In genomic region chr2:181520936-181521227, GRCm38 (mm10) we compare ENCODE assay signal across 8 mouse cellular contexts. TPM values are rescaled to one million over a fixed set of nuclear protein-coding genes. Genes with fewer than 3 reads are reported as not detected.
A peak's percentile ranks its signal among the peaks of the same experiment; 100 is the strongest.
DNase-seq lines count a peak whose midpoint lies in the region; ATAC-seq lines count a peak whose summit lies in the region.

No protein-coding gene starts in this region.

- peak overlapping the region; percentile 90 for H3K4me3 ChIP-seq in kidney, embryonic 15.5 days (replicated peaks)
- H3K4me3 ChIP-seq in brown adipose tissue, adult 24 weeks (ENCODE audit: insufficient read depth, low read depth, low read length) = peak overlapping the region; percentile 88
- H3K4me3 ChIP-seq in hindbrain, embryonic 15.5 days = peak overlapping the region; percentile 92
- peak overlapping the region; percentile 98 for H3K4me3 ChIP-seq in midbrain, embryonic 15.5 days

- H3K27ac ChIP-seq in kidney, embryonic 15.5 days = peak overlapping the region; percentile 99
- peak overlapping the region; percentile 87 for H3K27ac ChIP-seq in brown adipose tissue, adult 24 weeks (replicated peaks; ENCODE audit: low read depth, low read length)
- peak overlapping the region; percentile 97 for H3K27ac ChIP-seq in hindbrain, embryonic 15.5 days (replicated peaks)
- H3K27ac ChIP-seq in midbrain, embryonic 15.5 days = peak overlapping the region; percentile 99

- H3K36me3 ChIP-seq in kidney, embryonic 15.5 days = peaks cover 26% of the 10 kb centered on the region
- H3K36me3 ChIP-seq in hindbrain, embryonic 15.5 days = peaks cover 15% of the 10 kb centered on the region
- peaks cover 15% of the 10 kb centered on the region for H3K36me3 ChIP-seq in midbrain, embryonic 15.5 days (replicated peaks)

- peak overlapping the region; percentile 95 for H3K9ac ChIP-seq in kidney, embryonic 15.5 days
- H3K9ac ChIP-seq in hindbrain, embryonic 15.5 days = peak overlapping the region; percentile 92
- H3K9ac ChIP-seq in midbrain, embryonic 15.5 days = peak overlapping the region; percentile 95

- no peaks in the 10 kb centered on the region for H3K9me3 ChIP-seq in kidney, embryonic 15.5 days (replicated peaks)
- H3K9me3 ChIP-seq in hindbrain, embryonic 15.5 days = no peaks in the 10 kb centered on the region
- H3K9me3 ChIP-seq in midbrain, embryonic 15.5 days = no peaks in the 10 kb centered on the region

- intact Hi-C loops in left cerebral cortex, postnatal 14 days (cut with DNase I) = loop anchor here (5.0 kb wide), 1 partner anchor 61 kb away; the partner anchor contains the start of gene Uckl1

- H3K4me2 ChIP-seq in kidney, embryonic 15.5 days = peak overlapping the region; percentile 66
- peak overlapping the region; percentile 77 for H3K4me2 ChIP-seq in hindbrain, embryonic 15.5 days
- H3K4me2 ChIP-seq in midbrain, embryonic 15.5 days = peak overlapping the region; percentile 64

- H3K27me3 ChIP-seq in kidney, embryonic 15.5 days = no peaks in the 10 kb centered on the region
- H3K27me3 ChIP-seq in hindbrain, embryonic 15.5 days = no peaks in the 10 kb centered on the region
- H3K27me3 ChIP-seq in midbrain, embryonic 15.5 days (replicated peaks) = no peaks in the 10 kb centered on the region

- WGBS in kidney, embryonic 15.5 days = 0% methylated on average over 17 of the region's 17 CpGs
- under 1% methylated on average over 17 of the region's 17 CpGs for WGBS in hindbrain, embryonic 15.5 days
- under 1% methylated on average over 17 of the region's 17 CpGs for WGBS in midbrain, embryonic 15.5 days

- ATAC-seq in kidney, embryonic 15.5 days (replicated peaks; ENCODE audit: low FRiP score) = no peak
- ATAC-seq in hindbrain, embryonic 15.5 days (ENCODE audit: low FRiP score, low read depth) = no peak
- ATAC-seq in midbrain, embryonic 15.5 days (replicated peaks) = no peak

- no peak for DNase-seq in kidney, adult 18-20 months
- no peak for DNase-seq in left cerebral cortex, postnatal 14 days (ENCODE audit: low spot score in 2 of 2)
- no peak for DNase-seq in spleen, adult 18-20 months
- no peak for DNase-seq in urinary bladder, adult 2 months (ENCODE audit: low spot score)

- peaks cover 26% of the 10 kb centered on the region for H3K4me1 ChIP-seq in kidney, embryonic 15.5 days
- peaks cover 5% of the 10 kb centered on the region; the same call in 1 of the 2 replicates for H3K4me1 ChIP-seq in brown adipose tissue, adult 24 weeks (ENCODE audit: control insufficient read depth, insufficient read depth, insufficient read length, low read length)
- peaks cover 39% of the 10 kb centered on the region for H3K4me1 ChIP-seq in hindbrain, embryonic 15.5 days (replicated peaks)
- peaks cover 42% of the 10 kb centered on the region for H3K4me1 ChIP-seq in midbrain, embryonic 15.5 days

RNA-seq across cellular contexts. Expression of gene Dnajc5, which starts 0.6 kb away (rescaled TPM):
- polyA plus RNA-seq in kidney, embryonic 15.5 days (2015; fragmentation: Nextera tagmentation; extraction: Ambion mirVana) = 84.4 and 88.6 TPM in 2 replicates
- polyA plus RNA-seq in brown adipose tissue, adult 24 weeks (2012; ENCODE audit: insufficient read depth, insufficient read length, missing spikeins) = 30.8 and 38.6 TPM in 2 replicates
- 258 and 267 TPM in 2 replicates for polyA plus RNA-seq in hindbrain, embryonic 15.5 days (2015; fragmentation: Nextera tagmentation; extraction: Ambion mirVana)
- polyA plus RNA-seq in midbrain, embryonic 15.5 days (2015; fragmentation: Nextera tagmentation; extraction: Ambion mirVana) = 291 and 297 TPM in 2 replicates
- 100 to 1,000 TPM; 300 to 308 TPM for total RNA-seq in left cerebral cortex, postnatal 14 days (2021)
- polyA plus RNA-seq in urinary bladder, adult 2 months (2012; rRNA removed) = 51.2 and 52.7 TPM in 2 replicates

RNA-seq across cellular contexts. Expression of gene Tpd52l2, which starts 23.9 kb away (rescaled TPM):
- 162 and 169 TPM in 2 replicates for polyA plus RNA-seq in kidney, embryonic 15.5 days (2015; fragmentation: Nextera tagmentation; extraction: Ambion mirVana)
- polyA plus RNA-seq in brown adipose tissue, adult 24 weeks (2012; ENCODE audit: insufficient read depth, insufficient read length, missing spikeins) = 88.5 and 109 TPM in 2 replicates
- 117 and 118 TPM in 2 replicates for polyA plus RNA-seq in hindbrain, embryonic 15.5 days (2015; fragmentation: Nextera tagmentation; extraction: Ambion mirVana)
- 117 TPM in 2 replicates for polyA plus RNA-seq in midbrain, embryonic 15.5 days (2015; fragmentation: Nextera tagmentation; extraction: Ambion mirVana)
- 10 to 100 TPM; 69.5 to 74.8 TPM for total RNA-seq in left cerebral cortex, postnatal 14 days (2021)
- polyA plus RNA-seq in urinary bladder, adult 2 months (2012; rRNA removed) = 118 and 128 TPM in 2 replicates

RNA-seq across cellular contexts. Expression of gene Abhd16b, which starts 27.9 kb away (rescaled TPM):
- polyA plus RNA-seq in kidney, embryonic 15.5 days (2015; fragmentation: Nextera tagmentation; extraction: Ambion mirVana) = 0.30 TPM in 1 of 2 replicates, not detected in the other
- polyA plus RNA-seq in brown adipose tissue, adult 24 weeks (2012; ENCODE audit: insufficient read depth, insufficient read length, missing spikeins) = not detected in 2 replicates
- 0.17 TPM in 1 of 2 replicates, not detected in the other for polyA plus RNA-seq in hindbrain, embryonic 15.5 days (2015; fragmentation: Nextera tagmentation; extraction: Ambion mirVana)
- 0.09 and 0.12 TPM in 2 replicates for polyA plus RNA-seq in midbrain, embryonic 15.5 days (2015; fragmentation: Nextera tagmentation; extraction: Ambion mirVana)
- not detected for total RNA-seq in left cerebral cortex, postnatal 14 days (2021)
- polyA plus RNA-seq in urinary bladder, adult 2 months (2012; rRNA removed) = not detected in 2 replicates
